Mouse (Mus musculus) ES-Bruce4 (cell line): ENCODE results near the gene Btbd6.

ENCODE experiments used
- CTCF ChIP-seq: IDR thresholded peaks from one replicate; pipeline ENCODE4 v1.8.1; 2011; ENCODE audit warnings: low read depth, low read length
- EP300 ChIP-seq: IDR thresholded peaks from 2 replicates; pipeline ENCODE4 v1.6.1; 2011; ENCODE audit warnings: low read depth, low read length; ENCODE audit not compliant: insufficient read depth
- POLR2A ChIP-seq: IDR thresholded peaks from one replicate; pipeline ENCODE4 v1.8.1; 2011; ENCODE audit warnings: low read length; ENCODE audit not compliant: insufficient read depth

DNA sequence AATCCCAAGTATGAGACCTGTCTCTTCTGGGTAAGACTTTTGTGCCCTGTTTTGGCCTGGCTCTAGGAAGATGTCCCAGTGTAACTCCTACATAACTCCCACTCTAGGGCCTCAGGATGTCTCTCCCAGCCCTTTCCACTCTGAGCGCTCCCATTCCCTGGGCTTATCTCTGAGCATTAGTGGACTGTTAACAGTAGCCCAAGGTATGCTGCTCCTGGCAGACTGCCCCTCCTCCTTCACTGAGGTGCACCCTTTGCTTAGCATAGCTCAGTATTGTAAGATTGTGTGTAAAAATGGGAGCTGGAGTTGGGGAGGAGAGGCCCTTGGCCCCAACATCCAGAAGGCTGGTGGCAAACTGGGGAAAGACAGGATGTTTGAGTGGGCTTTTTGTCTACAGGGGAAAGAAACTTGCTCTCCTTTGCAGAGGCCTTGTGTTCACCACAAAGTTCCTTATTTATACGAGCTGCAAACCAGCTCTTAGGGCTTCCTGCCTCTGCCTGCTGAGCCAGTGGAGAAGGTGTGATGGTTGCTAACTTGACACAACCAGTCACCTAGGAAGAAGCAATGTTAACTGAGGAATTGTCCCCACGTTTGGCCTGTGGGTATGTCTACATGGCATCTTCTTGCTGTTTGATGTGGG, 23.2 kb upstream of the Btbd6 start:
- TF ChIP-seq POLR2A = no peak
- TF ChIP-seq CTCF = no peak
- TF ChIP-seq EP300 = no peak
